Mouse (Mus musculus): ENCODE measurements around the gene Mapk1. TPM values are rescaled to one million over a fixed set of nuclear protein-coding genes. Genes with fewer than 3 reads are reported as not detected.

Gene Mapk1
- polyA plus RNA-seq, 1 experiment from 2014 or later = 131 TPM

GRCm38 (mm10) chr16:17001109-17001508 lies 17.9 kb downstream of the Mapk1 start:
- no peak overlapping the region for H3K4me3 ChIP-seq (ENCODE audit: low read length)
- WGBS = 84% methylated on average over 3 of the region's 3 CpGs
- no peaks in the 10 kb centered on the region for H3K27me3 ChIP-seq (ENCODE audit: control insufficient read depth, insufficient read depth, low read length)
- no peak for ATAC-seq (replicated peaks; ENCODE audit: extremely low read depth, insufficient read depth, low FRiP score)
- no peak overlapping the region for H3K27ac ChIP-seq (ENCODE audit: low read length)
- H3K9ac ChIP-seq (ENCODE audit: low read length) = no peak overlapping the region
- no peaks in the 10 kb centered on the region for H3K9me3 ChIP-seq (replicated peaks; ENCODE audit: control insufficient read depth, low read length)
- no peaks in the 10 kb centered on the region for H3K36me3 ChIP-seq (ENCODE audit: control insufficient read depth, insufficient read depth)
- H3K4me1 ChIP-seq (ENCODE audit: control insufficient read depth, insufficient read depth, low read length) = peaks cover 2% of the 10 kb centered on the region; the same call in 1 of the 2 replicates
- no peak overlapping the region for H3K4me2 ChIP-seq (ENCODE audit: low read depth, low read length)

GRCm38 (mm10) chr16:17007070-17007469 lies 23.9 kb downstream of the Mapk1 start:
- 25% methylated on average over 1 of the region's 1 CpGs for WGBS
- Histone ChIP-seq H3K4me2 (ENCODE audit: low read depth, low read length) (no peak overlapping the region), H3K36me3 (ENCODE audit: control insufficient read depth, insufficient read depth) (no peaks in the 10 kb centered on the region), H3K9ac (ENCODE audit: low read length) (no peak overlapping the region), H3K27me3 (ENCODE audit: control insufficient read depth, insufficient read depth, low read length) (no peaks in the 10 kb centered on the region), H3K9me3 (replicated peaks; ENCODE audit: control insufficient read depth, low read length) (no peaks in the 10 kb centered on the region), H3K4me1 (ENCODE audit: control insufficient read depth, insufficient read depth, low read length) (no peaks in the 10 kb centered on the region; the same call in 1 of the 2 replicates), H3K27ac (ENCODE audit: low read length) (no peak overlapping the region), H3K4me3 (ENCODE audit: low read length) (no peak overlapping the region)
- no peak for ATAC-seq (replicated peaks; ENCODE audit: extremely low read depth, insufficient read depth, low FRiP score)

- no peak overlapping the region for H3K27ac ChIP-seq (ENCODE audit: low read length)
- peaks cover 2% of the 10 kb centered on the region; the same call in 1 of the 2 replicates for H3K4me1 ChIP-seq (ENCODE audit: control insufficient read depth, insufficient read depth, low read length)
- no peak overlapping the region for H3K4me2 ChIP-seq (ENCODE audit: low read depth, low read length)
- H3K4me3 ChIP-seq (ENCODE audit: low read length) = no peak overlapping the region
- no peaks in the 10 kb centered on the region for H3K27me3 ChIP-seq (ENCODE audit: control insufficient read depth, insufficient read depth, low read length)
- no peaks in the 10 kb centered on the region for H3K36me3 ChIP-seq (ENCODE audit: control insufficient read depth, insufficient read depth)
- H3K9ac ChIP-seq (ENCODE audit: low read length) = no peak overlapping the region
- no peaks in the 10 kb centered on the region for H3K9me3 ChIP-seq (replicated peaks; ENCODE audit: control insufficient read depth, low read length)
- ATAC-seq (replicated peaks; ENCODE audit: extremely low read depth, insufficient read depth, low FRiP score) = no peak
- WGBS = 91% methylated on average over 7 of the region's 7 CpGs
These were observed 26.9 kb downstream of the Mapk1 start for GRCm38 (mm10) chr16:17010036-17010435.

GRCm38 (mm10) chr16:17012583-17012982 lies 29.4 kb downstream of the Mapk1 start:
- Histone ChIP-seq H3K27me3 (ENCODE audit: control insufficient read depth, insufficient read depth, low read length) (no peaks in the 10 kb centered on the region), H3K9me3 (replicated peaks; ENCODE audit: control insufficient read depth, low read length) (no peaks in the 10 kb centered on the region), H3K27ac (ENCODE audit: low read length) (no peak overlapping the region), H3K4me2 (ENCODE audit: low read depth, low read length) (no peak overlapping the region), H3K36me3 (ENCODE audit: control insufficient read depth, insufficient read depth) (0 out of 2 replicates have a peak, but pooled peaks cover 1% of the 10 kb centered on the region), H3K9ac (ENCODE audit: low read length) (no peak overlapping the region), H3K4me3 (ENCODE audit: low read length) (no peak overlapping the region), H3K4me1 (ENCODE audit: control insufficient read depth, insufficient read depth, low read length) (peaks cover 5% of the 10 kb centered on the region)
- 83% methylated on average over 1 of the region's 1 CpGs for WGBS
- ATAC-seq (replicated peaks; ENCODE audit: extremely low read depth, insufficient read depth, low FRiP score) = no peak

GRCm38 (mm10) chr16:17015111-17015852 lies 32.1 kb downstream of the Mapk1 start:
- Histone ChIP-seq H3K4me1 (ENCODE audit: control insufficient read depth, insufficient read depth, low read length) (peaks cover 9% of the 10 kb centered on the region), H3K27ac (ENCODE audit: low read length) (no peak overlapping the region), H3K4me3 (ENCODE audit: low read length) (no peak overlapping the region), H3K9ac (ENCODE audit: low read length) (no peak overlapping the region), H3K27me3 (ENCODE audit: control insufficient read depth, insufficient read depth, low read length) (no peaks in the 10 kb centered on the region), H3K4me2 (ENCODE audit: low read depth, low read length) (no peak overlapping the region), H3K36me3 (ENCODE audit: control insufficient read depth, insufficient read depth) (peaks cover 17% of the 10 kb centered on the region), H3K9me3 (replicated peaks; ENCODE audit: control insufficient read depth, low read length) (no peaks in the 10 kb centered on the region)
- ATAC-seq (replicated peaks; ENCODE audit: extremely low read depth, insufficient read depth, low FRiP score) = no peak
- whole genome bisulfite sequencing = 81% methylated on average over 4 of the region's 4 CpGs

GRCm38 (mm10) chr16:17015853-17016230 lies 32.7 kb downstream of the Mapk1 start:
- peaks cover 19% of the 10 kb centered on the region for H3K36me3 ChIP-seq (ENCODE audit: control insufficient read depth, insufficient read depth)
- H3K4me3 ChIP-seq (ENCODE audit: low read length) = no peak overlapping the region
- H3K4me2 ChIP-seq (ENCODE audit: low read depth, low read length) = no peak overlapping the region
- H3K27ac ChIP-seq (ENCODE audit: low read length) = no peak overlapping the region
- no peak overlapping the region for H3K9ac ChIP-seq (ENCODE audit: low read length)
- no peaks in the 10 kb centered on the region for H3K9me3 ChIP-seq (replicated peaks; ENCODE audit: control insufficient read depth, low read length)
- 87% methylated on average over 3 of the region's 3 CpGs for WGBS
- peaks cover 9% of the 10 kb centered on the region for H3K4me1 ChIP-seq (ENCODE audit: control insufficient read depth, insufficient read depth, low read length)
- H3K27me3 ChIP-seq (ENCODE audit: control insufficient read depth, insufficient read depth, low read length) = no peaks in the 10 kb centered on the region
- ATAC-seq (replicated peaks; ENCODE audit: extremely low read depth, insufficient read depth, low FRiP score) = no peak

GRCm38 (mm10) chr16:17018071-17018470 lies 34.9 kb downstream of the Mapk1 start:
- no peak for ATAC-seq (replicated peaks; ENCODE audit: extremely low read depth, insufficient read depth, low FRiP score)
- Histone ChIP-seq H3K27me3 (ENCODE audit: control insufficient read depth, insufficient read depth, low read length) (no peaks in the 10 kb centered on the region), H3K4me2 (ENCODE audit: low read depth, low read length) (no peak overlapping the region), H3K36me3 (ENCODE audit: control insufficient read depth, insufficient read depth) (peaks cover 27% of the 10 kb centered on the region), H3K9ac (ENCODE audit: low read length) (no peak overlapping the region), H3K9me3 (replicated peaks; ENCODE audit: control insufficient read depth, low read length) (no peaks in the 10 kb centered on the region), H3K27ac (ENCODE audit: low read length) (peak overlapping the region; percentile 9; the same call in 1 of the 2 replicates), H3K4me3 (ENCODE audit: low read length) (no peak overlapping the region), H3K4me1 (ENCODE audit: control insufficient read depth, insufficient read depth, low read length) (peaks cover 9% of the 10 kb centered on the region)
- WGBS = 54% methylated on average over 6 of the region's 6 CpGs

- H3K4me1 ChIP-seq (ENCODE audit: control insufficient read depth, insufficient read depth, low read length) = peaks cover 2% of the 10 kb centered on the region; the same call in 1 of the 2 replicates
- H3K9ac ChIP-seq (ENCODE audit: low read length) = no peak overlapping the region
- H3K27me3 ChIP-seq (ENCODE audit: control insufficient read depth, insufficient read depth, low read length) = no peaks in the 10 kb centered on the region
- peaks cover 35% of the 10 kb centered on the region for H3K36me3 ChIP-seq (ENCODE audit: control insufficient read depth, insufficient read depth)
- no peak overlapping the region for H3K4me3 ChIP-seq (ENCODE audit: low read length)
- ATAC-seq (replicated peaks; ENCODE audit: extremely low read depth, insufficient read depth, low FRiP score) = no peak; the same call in 1 of the 2 replicates
- 73% methylated on average over 3 of the region's 3 CpGs for WGBS
- no peak overlapping the region for H3K27ac ChIP-seq (ENCODE audit: low read length)
- no peaks in the 10 kb centered on the region for H3K9me3 ChIP-seq (replicated peaks; ENCODE audit: control insufficient read depth, low read length)
- H3K4me2 ChIP-seq (ENCODE audit: low read depth, low read length) = no peak overlapping the region
These were observed 41.4 kb downstream of the Mapk1 start for GRCm38 (mm10) chr16:17024469-17025148.

GRCm38 (mm10) chr16:17029971-17030695 lies 47.0 kb downstream of the Mapk1 start:
- Histone ChIP-seq H3K4me3 (ENCODE audit: low read length) (no peak overlapping the region), H3K27ac (ENCODE audit: low read length) (no peak overlapping the region), H3K4me1 (ENCODE audit: control insufficient read depth, insufficient read depth, low read length) (no peaks in the 10 kb centered on the region), H3K36me3 (ENCODE audit: control insufficient read depth, insufficient read depth) (peaks cover 27% of the 10 kb centered on the region), H3K9ac (ENCODE audit: low read length) (no peak overlapping the region), H3K9me3 (replicated peaks; ENCODE audit: control insufficient read depth, low read length) (no peaks in the 10 kb centered on the region), H3K27me3 (ENCODE audit: control insufficient read depth, insufficient read depth, low read length) (no peaks in the 10 kb centered on the region), H3K4me2 (ENCODE audit: low read depth, low read length) (no peak overlapping the region)
- 85% methylated on average over 4 of the region's 4 CpGs for WGBS
- no peak for ATAC-seq (replicated peaks; ENCODE audit: extremely low read depth, insufficient read depth, low FRiP score)
